Mouse (Mus musculus) adrenal gland, adult 18-20 months (tissue): ENCODE data around the gene Card19. TPM values are rescaled to one million over a fixed set of nuclear protein-coding genes. Genes with fewer than 3 reads are reported as not detected.

Source experiments
- DNase-seq, 2 experiments: peaks; one replicate each; pipeline ENCODE4 v3.0.0; 2021 to 2022; ENCODE audit warnings: low spot score in 2 of 2
- total RNA-seq, 2 experiments: library from RNA; stranded (reverse); gene quantifications; 1 replicate in 1 of 2; 2 replicates in 1 of 2; pipeline ENCODE4 v1.2.3; 2021

Card19 gene
- total RNA-seq, 2 experiments from 2014 or later: 53.2 to 60.3 TPM

DNA sequence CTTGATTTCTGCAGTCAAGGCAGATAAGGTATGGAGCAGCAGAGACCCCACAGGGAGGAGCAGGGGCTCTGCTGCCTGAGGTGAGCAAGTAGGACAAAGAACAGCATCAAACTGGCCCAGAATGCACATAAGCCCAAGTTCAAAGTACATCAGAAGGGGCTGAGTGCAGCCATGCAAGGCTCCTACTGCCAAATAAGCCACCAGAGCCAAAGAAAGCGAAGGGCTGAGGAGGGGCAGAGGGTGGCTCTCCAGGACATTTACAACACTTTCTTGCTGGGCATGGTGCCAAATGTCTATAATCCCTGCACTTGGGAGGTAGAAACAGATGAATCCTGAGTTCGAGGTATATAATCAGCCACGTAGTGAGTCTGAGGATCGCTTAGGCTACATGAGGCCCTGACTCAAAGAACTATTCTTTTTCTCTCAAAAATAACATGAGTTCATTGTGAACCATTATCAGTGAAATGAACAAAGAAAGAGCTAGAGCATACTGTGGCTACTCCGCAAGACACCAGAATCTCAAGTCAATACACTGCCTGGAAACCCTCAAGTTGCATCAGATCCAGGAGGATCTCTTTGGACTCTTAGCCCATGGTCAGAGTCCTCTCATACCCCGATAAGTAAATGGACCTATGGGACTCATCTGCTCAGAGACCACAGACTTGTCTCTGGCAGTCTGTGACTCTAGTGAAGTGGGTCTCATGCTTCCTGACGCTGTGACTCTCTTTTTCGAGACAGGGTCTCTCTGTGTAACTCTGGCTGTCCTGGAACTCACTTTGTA, 18.1 kb upstream of the Card19 start:
- no peak for DNase-seq

DNA sequence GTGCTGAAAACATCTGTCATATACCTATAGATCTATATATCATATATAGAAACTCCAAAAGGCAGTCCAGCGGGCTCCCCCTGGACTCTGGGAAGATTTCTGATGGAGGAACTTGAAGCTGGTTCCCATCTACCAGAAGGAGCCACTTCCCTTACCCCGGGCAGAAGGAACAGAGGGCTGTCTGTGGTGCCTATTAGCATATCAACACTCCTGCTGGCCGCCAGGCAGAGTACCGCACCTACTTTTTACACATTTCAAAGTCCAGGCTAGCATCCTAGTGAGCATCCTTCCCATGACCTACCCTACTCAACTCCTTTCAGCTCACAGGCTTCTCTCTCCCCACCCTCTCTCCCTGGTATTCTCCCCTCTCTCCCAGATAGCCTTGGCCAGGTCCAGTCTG, 9.8 kb upstream of the Card19 start:
- DNase-seq: no peak

DNA sequence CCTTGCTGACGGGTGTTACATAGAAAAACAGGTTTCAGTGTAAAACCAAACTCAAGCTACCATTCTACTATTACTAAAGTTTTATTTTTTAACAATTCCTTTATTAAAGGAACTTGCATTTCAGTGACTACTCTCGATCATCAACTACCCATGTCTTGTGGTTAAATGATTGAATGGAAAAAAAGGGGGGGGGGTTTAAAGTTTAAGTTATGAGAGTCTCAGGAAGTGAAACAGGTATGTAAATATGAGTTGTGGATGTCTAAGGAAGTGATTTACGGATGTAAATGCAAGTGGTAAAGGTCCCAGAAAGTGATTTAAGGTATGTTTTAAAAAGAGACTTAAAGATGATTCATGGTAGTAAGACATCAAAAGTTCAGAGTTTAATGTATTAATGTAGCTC, 9.3 kb upstream of the Card19 start:
- DNase-seq: no peak

DNA sequence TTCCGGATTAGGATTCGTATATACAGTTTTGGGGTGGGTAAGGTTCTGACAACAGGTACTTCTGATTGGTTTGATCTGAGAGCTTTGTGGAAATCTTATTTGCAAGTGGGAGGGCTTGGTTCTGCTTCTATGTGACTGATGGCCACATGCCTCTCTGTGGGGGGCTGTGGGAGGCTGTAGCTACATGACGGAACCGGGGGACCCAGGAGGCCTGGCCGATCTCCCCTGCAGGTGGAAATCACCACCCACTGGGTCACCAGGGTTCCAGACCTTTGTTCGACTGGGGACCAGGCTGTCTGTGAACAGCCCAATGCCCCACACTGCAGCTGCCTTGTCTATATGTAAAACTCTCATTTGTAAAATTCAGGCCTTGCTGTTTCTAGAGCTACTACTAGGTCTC, 8.9 kb upstream of the Card19 start:
- no peak for DNase-seq

DNA sequence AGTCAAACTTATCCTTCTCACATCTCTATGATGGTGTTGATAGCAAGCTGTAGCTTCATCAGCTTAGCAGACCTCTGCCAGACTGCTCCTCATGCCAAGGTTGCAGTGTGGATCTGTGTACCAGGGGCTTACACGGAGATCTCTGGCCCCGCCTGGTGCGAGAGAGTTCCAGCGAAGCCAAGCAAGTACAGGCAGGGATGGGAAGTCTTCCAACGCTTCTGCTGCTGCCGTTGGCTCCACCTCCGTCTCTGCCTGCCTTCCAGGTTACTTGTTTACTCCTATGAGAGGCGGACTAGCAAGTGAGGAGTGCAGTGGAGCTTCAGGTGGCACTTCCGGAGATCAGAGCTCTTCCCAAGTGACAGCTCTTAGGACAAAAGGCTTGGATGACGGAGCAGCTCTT, 8.5 kb upstream of the Card19 start:
- DNase-seq: no peak

DNA sequence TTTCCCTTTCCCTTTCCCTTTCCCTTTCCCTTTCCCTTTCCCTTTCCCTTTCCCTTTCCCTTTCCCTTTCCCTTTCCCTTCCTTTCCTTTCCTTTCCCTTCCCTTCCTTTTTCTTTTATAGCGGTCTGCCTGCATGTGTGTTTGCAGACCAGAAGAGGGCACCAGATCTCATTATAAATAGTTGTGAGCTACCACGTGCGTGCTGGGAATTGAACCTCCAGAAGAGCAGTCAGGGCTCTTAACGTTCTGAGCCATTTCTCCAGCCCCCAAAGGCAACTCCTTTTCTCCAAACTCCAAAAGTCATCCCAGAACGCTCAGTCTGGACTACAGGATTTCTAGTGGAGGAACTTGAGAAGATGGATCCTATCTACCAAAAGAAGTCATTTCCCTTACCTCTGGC, 5.1 kb upstream of the Card19 start:
- no peak for DNase-seq

DNA sequence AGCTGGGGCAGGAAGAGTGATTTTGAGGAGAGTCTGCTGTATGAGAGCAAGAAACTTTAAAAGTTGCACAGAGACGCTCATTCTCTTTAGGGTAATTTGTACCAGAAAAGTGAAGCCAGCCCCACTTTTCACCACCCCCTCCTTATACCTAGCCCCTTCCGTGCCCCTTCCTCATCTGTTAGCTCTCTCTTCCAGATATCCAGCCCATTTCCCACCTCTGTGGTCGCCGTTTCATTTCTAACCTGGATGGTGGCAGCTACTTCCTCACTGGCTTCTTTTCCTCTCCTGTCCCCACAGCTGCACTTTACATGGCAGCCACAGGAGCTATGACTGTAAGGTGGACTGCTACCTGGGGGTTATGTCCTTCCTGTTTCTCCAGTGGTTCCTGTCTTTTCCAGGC, 3.5 kb upstream of the Card19 start:
- DNase-seq: no peak

DNA sequence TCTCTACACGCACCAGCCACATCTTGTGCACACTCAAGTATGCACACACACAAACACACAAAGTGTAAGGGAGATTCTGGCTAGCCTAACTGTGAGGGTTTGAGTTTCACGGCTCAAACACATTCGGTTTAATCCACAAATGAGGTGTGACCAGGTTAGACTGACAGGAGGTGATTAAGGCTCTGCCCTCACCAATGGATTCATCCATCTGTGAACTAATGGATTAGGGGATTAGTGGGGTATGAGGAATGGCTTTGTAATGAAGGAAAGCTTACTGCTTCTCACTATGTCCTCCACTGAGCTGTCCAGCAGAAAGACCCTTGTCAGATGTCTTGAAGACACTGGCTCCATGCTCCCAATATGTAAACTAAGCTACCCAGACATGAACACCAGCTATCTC, 2.8 kb upstream of the Card19 start:
- DNase-seq: no peak

DNA sequence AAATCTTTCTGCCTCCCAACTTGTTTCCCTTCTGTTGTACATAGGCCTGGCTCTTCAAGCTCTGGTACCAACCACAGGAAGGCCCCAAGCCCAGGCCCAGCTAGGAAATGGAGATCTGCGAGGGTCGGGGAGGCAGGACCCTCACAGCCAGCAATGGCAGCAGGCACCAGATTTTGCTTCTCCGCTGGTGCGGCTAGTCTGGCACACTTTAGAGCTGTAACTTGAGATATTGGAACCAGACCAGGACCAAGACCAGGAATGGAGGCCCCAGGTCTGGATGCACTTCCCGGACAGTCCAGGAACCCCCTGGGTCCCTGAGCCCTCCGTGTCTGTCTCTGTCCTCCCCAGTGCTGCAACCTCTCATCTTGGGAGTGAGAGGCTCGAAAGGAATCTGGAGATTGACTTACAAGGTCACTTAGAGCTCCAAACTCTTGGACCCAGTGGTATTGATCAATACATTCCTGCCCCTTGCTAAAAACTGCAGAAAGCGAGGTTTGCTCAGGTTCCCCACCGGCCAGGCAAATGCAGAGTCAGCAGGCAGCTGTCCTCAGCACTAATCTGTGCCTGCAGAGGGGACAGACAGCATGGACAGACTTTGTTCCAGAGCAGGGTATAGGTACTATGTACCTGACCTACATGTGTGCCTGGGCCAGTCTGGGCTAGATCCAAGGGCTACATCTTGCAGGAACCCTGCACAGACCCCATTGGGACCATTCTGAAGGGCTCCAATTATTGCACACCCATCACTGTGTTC, 1.1 kb upstream of the Card19 start:
- DNase-seq: no peak

DNA sequence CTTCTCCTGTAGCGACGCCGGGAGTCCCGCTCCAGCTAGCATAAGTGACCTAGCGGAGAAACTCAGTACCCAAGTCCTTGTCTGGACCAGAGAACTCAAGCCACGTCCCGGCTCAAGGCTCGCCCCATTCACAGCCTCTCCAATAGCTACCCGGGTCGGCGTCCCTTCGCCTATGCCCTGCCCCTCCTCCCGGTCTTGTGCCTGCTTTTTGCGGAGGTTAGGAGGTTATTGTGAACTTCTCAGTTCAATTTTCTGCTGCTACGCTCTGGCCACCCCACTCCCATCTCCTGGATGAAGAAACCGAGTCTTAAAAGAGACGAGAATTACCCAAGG, 349 bp upstream of the Card19 start:
- DNase-seq: no peak

DNA sequence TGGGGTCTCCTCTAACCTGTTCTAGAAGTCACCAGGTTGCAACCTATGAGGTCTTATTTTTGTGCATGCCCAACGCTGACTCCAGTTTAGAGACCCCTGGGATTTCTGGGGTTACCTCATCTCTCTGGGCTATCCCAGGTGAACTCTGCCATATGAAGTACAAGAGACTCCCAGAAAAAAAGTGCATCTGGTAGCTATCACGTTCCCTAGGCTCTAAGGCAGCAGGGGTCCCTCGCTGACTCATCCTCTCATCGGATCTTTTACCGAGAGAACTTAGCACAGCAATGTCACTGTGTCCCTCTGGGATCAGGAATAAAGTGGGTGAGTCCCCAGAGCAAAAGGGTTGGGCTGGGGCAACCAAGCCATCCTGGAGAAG, 721 bp downstream of the Card19 start:
- no peak for DNase-seq

DNA sequence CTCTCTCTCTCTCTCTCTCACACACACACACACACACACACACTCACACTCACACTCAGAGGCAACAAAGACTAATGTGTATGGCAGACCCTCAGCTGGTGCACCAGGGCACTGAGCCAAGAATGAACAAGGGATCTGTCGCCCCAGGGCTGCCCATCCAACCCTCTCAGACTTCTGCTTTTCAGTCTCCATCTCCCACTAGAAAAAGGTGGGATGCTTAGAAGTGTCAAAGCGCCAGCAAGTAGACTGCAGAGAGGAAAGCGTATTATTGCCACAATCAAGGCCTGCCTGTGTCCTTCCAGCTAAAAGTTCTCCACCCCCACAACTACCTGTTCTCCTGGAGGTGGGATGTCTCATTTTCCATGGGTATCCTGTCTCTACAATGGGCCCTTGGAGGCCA, 1.4 kb downstream of the Card19 start:
- no peak for DNase-seq

DNA sequence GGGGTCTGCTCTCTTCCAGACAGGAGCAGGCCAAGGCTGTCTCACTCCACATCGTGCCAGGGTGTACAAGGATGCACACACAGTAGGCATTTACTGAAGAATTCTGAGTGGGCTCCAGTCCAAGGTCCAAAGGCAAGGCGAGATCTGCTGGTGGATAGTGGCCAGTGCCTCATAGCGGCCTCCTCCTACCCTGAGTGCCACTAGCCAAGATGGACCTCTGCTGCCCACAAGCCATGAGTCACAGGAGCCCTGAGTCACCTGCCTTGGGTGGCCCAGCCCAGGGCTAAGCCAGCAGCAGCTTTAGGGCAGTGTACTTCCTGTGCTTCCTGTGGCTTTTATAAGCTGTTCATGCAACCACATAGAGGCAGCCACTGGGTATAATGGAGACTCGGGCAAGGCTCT, 2.3 kb downstream of the Card19 start:
- peak; percentile 57 to 63 for DNase-seq

DNA sequence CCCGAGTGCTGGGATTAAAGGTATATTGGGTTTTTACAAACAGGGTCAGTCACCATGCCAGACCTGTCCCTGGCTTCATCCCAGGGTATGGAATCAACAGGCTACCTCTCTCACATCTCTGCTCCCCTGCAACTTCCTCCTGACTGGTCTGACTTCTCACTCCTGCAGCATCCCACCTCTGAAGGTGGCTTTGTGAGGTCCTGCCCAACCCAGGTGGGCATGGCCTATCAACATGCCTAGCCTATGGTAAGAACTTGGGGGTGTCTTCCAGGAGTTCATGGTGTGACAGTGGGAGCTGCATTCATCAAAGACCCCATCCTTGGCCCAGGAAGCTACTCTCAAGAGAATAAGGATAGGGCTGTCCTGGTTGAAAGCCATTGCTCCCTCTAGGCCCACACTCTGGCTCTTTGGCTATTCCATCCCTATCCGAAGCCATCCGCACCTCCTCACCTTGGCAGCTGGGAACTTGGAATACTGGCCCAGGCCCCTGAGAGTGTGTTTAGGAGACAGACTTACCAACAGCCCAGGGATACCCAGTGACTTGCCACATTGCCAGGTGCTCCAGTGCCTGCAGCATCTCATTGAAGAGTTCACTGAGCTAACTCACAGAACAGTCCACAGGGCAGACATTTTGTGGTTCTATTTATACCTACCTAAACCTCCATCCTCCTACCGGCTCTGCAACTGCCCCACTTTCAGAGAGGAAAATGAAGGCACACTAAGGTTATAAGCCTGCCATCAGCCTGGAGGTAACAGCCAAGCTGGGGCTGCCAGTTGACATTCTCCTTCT, 2.9 kb downstream of the Card19 start:
- DNase-seq: no peak

DNA sequence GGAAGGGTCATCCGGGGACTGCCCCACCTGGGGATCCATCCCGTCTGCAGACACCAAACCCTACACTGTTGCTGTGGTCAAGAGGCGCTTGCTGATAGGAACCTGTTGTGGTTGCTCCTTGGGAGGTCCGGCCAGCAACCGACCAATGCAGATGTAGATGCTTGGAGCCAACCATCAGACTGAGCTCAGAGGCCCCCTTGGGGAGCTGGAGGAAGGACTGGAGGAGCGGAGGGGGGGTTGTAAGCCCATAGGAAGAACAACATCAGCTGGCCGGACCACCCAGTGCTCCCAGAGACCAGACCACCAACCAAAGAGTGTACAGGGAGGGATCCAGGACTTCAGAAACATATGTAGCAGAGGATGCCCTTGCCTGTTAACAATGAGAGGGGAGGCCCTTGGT, 6.5 kb downstream of the Card19 start:
- no peak for DNase-seq

DNA sequence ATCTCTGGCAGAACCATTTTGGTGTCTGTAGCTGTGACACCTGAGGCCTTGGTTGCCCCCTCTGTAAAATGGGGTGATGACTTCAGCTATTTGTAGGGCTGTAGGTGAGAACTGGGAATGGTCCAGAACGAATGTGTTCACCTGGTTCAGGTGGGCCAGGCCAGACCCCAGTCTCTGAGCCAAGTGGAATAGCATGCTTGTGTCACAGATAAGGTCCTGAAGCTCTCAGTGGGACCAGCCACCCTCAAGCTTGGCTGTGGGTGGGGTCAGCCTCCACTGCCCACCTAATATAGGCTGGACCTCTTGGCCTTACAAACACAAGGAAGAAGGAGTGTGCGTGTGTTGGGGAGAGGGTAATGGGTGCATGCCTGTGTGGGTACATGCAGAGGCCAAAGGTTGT, 9.5 kb downstream of the Card19 start:
- no peak for DNase-seq

DNA sequence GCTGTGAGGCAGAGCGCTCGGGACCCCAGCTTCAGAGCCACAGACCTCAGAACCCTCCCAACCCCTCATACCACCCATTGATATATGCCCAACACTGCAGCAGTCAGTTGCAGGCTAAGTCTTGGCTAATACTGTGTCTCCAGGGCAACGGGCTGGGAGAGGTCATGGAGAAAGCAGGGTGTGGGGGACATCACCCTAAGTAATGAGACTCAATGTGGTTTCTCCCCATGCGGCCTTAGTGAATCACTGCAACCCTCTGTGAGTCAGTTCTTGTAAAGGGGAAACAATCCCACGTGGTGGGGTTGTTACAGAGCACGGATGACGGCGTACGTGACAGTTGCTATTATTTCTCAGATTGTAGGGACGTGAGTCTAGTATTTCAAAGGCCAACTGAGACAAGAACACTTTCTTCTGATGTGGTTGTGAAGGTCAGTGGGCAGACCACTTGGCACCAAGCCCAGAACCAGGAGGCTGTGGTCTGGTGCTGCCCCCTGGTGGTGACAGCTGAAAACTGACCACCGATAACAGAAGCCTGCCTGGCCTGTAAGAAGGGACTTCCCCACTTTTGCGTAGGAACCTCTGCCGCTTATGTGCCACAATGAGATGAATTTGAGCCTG, 10.3 kb downstream of the Card19 start:
- peak; percentile 93 to 98 for DNase-seq

DNA sequence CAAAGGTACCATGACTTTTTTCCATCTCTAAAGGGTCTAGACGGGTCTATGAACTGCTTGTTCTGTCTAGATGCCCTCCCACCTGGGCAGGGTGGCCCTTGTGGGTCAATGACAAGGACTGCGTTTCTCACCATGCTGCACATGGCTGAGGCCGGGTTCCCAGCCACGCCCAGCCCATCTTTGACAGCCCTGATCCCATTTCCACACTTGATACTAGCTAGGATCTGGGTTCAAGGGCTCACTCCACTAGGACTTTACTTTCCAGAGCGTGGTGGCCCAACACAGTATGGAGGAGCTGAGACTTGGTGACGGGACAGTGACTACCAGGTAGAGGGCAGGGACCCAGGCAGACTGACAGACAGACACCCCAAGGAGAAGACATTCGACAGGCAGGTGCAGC, 13.3 kb downstream of the Card19 start:
- no peak for DNase-seq

DNA sequence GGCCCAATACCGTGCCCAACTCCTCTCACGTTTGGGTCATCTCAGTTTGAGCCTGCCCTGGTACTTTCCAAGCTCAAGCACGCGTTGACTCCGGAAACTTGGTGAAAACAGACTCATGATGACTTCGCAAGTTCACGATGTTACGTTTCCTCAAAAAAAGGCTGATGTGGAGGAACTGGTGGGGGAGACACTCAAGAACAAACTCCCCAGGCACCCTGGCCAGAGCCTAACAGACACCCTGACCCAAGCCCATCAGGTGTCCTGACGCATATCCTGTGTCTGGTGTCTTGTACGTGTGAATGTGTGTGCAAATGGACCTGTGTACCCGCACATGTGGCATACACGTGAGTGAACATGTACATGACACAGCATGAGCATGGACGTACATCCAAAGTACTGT, 15.1 kb downstream of the Card19 start:
- no peak for DNase-seq

DNA sequence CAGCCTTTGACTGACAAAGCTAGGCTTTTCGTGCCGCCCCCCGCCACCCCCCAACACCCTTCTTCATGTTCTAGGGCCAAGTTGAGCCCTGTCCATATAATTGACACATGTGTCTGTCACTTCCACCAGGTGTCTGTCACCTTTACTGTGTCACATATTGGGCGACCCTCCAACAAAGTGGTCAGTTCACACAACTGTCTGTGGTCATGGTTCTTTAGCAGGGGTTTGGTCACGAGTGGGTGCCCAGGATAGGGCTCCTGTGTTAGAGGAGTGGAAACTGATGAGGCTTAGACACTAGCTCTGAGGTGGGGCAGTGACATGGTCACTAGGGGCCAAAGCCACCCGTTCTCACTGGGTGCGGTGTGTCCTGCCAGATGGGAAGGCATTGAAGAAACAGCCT, 15.9 kb downstream of the Card19 start:
- DNase-seq: no peak

DNA sequence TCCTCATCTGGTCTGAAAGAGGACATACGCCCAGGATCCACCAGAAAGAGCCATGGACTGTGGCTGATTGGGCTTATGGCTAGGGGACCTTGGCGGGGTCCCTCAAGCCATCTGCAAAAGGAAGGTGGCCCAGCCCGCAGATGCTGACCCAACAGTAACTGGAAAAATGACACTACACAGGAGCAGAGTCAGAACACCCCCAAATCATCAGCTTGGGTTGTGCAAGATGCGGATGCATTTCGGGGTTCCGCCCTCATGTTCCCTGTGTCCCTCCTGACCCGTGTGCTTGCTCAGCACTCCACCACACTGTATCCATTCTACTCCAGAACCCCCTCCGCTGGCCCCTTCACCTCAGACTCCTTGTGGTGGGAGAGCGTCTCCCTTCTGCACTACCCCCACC, 17.1 kb downstream of the Card19 start:
- no peak for DNase-seq

DNA sequence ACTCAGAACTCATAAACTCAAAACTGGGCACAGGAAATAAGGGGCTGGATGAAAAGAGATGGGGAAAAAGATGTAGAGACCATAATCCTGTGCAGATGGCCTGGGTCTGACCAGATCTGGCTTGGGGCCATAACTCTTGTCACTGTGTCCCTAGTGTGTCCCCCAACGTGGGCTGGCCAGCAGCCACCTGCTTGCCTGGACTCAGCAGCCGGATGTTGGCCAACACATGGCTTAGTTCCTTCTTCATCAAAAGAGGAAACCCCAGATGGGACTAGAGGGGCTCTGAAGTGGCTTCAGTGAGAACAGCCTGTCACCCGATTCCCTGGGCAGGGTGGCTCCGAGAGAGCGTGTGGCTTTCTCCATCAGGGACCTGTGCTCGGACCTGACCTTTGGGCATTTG, 19.1 kb downstream of the Card19 start:
- DNase-seq: no peak
